Mouse (Mus musculus): ENCODE measurements around the gene Arhgap25. TPM values are rescaled to one million over a fixed set of nuclear protein-coding genes. Genes with fewer than 3 reads are reported as not detected.
A peak's percentile ranks its signal among the peaks of the same experiment; 100 is the strongest.
"Not testable (repeated sequence)": the region's sequence is repeated elsewhere in the genome, so short reads cannot be mapped to it uniquely, and the experiment has no call there.

Arhgap25 gene
- 4.4 and 5.2 TPM in 2 replicates for polyA plus RNA-seq (2014; fragmentation: Nextera tagmentation; extraction: Ambion mirVana)

DNA sequence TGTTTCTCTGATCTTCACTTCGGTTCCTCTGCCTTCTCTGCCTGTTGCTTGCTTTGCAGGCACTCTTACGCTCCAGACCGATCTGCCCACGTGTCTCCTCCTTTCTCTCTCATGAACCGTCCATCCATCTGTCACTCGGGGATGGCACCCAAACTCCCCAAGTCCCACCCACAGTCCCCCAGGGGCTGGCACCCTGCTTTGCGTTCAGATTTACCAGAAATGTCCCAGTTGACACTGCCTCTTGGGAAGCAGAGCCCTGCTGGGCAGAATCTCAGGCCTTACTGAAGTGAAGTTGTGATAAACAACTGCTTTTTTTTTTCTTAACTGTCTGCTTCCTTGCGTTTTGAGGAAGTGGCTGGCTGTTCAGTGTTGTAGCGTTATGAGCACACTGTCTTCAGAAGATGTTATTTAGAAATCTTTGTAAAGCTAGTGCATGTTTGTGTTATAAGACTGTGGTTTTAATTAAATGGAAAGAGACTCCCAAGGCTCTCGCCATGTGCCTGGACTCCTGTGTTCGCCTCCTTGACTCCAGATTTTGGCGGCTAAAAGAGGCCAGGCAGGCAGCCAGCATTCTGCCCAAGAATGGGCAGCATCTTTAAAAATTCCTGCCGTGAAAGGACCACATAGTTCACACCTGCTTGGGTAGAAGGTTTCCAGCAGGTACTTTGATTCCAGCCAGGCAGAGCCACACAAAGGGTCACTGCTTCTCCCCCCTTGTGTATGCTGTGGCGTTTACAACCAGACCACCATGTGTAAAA is at the start of gene Arhgap25:
Arhgap25 (minus strand) TSS at position 307 of the 758 bp plus-strand sequence.
- Histone ChIP-seq H3K27ac (ENCODE audit: low read length) (no peak within 1 kb of the TSS), H3K36me3 (ENCODE audit: control insufficient read depth, insufficient read depth, low read length) (no peaks in the 10 kb centered on the region), H3K27me3 (ENCODE audit: control insufficient read depth, insufficient read depth, low read length) (no peaks in the 10 kb centered on the region), H3K9me3 (ENCODE audit: control insufficient read depth, low read depth, low read length) (no peaks in the 10 kb centered on the region), H3K9ac (replicated peaks; ENCODE audit: low read depth, low read length) (no peak within 1 kb of the TSS), H3K4me2 (replicated peaks; ENCODE audit: low read depth, low read length) (no peak within 1 kb of the TSS), H3K4me3 (ENCODE audit: low read depth, low read length) (no peak within 1 kb of the TSS), H3K4me1 (ENCODE audit: control insufficient read depth, insufficient read depth, low read length) (no peaks in the 10 kb centered on the region)
- 54% methylated on average over 14 of the region's 14 CpGs for WGBS
- ATAC-seq (ENCODE audit: insufficient number of reproducible peaks, insufficient read depth, low FRiP score, low read depth): no peak

DNA sequence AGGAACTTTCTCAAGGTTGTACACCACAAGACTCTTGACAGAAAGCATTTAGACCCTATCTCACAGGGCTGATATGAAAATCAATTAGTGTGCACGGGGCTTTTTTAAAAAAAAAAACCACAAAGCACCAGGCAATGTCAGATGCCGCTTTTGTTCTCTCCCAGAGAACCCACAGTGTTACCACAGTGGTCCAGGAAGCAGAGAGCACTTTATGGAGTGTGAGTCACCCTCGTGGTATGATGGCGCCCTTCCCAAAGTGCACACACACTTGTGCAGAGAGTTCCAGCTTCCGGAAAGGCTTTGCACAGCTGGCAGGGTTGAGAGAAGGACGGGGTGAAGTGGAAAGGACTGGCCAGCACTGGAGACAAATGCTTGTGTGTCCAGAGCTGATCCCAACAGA is 49.4 kb upstream of the Arhgap25 start:
- H3K9ac ChIP-seq (replicated peaks; ENCODE audit: low read depth, low read length): no peak overlapping the region
- H3K27me3 ChIP-seq (ENCODE audit: control insufficient read depth, insufficient read depth, low read length): no peaks in the 10 kb centered on the region
- WGBS: 48% methylated on average over 6 of the region's 6 CpGs
- H3K27ac ChIP-seq (ENCODE audit: low read length): peak overlapping the region; percentile 45; the same call in 1 of the 2 replicates
- no peak overlapping the region for H3K4me3 ChIP-seq (ENCODE audit: low read depth, low read length)
- no peak overlapping the region for H3K4me2 ChIP-seq (replicated peaks; ENCODE audit: low read depth, low read length)
- H3K4me1 ChIP-seq (ENCODE audit: control insufficient read depth, insufficient read depth, low read length): 0 out of 2 replicates have a peak, but pooled peaks cover 4% of the 10 kb centered on the region
- no peaks in the 10 kb centered on the region for H3K9me3 ChIP-seq (ENCODE audit: control insufficient read depth, low read depth, low read length)
- peak; percentile 73 for ATAC-seq (ENCODE audit: insufficient number of reproducible peaks, insufficient read depth, low FRiP score, low read depth)
- no peaks in the 10 kb centered on the region for H3K36me3 ChIP-seq (ENCODE audit: control insufficient read depth, insufficient read depth, low read length)

DNA sequence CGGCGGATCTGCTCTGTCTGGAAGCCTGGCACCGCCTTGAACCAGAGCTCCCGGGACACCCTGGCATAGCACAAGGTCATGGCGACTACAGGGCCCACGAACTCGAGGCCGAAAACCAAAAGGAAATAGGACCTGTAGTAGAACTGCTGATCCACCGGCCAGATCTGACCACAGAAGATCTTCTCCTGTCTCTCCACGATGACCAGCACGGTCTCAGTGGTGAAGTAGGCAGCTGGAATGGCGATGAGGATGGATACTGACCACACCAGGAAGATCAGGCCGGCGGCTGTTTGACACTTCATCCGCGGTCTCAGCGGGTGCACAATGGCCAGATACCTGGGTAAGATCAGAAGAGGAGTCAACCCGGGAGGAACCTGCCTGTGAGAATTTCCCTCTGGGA is 48.5 kb upstream of the Arhgap25 start:
- H3K4me1 ChIP-seq (ENCODE audit: control insufficient read depth, insufficient read depth, low read length): 0 out of 2 replicates have a peak, but pooled peaks cover 6% of the 10 kb centered on the region
- H3K27ac ChIP-seq (ENCODE audit: low read length): no peak overlapping the region
- 91% methylated on average over 18 of the region's 18 CpGs for WGBS

DNA sequence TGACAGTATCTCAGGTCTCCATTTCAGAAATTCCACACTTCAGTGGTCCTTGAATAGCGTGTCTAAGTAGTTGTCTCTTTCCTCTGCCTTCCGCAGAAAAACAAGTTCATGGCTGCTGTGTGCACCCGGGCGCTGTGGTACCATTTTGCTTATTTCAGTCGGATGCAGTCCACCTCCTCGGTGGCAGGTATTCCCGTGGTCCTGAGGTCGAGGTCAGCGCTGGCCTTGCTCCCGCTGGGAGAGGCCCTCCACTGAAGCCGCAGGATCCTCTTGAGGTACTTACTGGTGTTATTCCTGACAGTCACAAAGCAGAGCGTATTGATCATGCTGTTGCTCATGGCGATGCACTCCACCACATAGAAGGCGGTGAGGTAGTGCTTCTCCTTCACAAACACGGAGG is 48.0 kb upstream of the Arhgap25 start:
- Histone ChIP-seq H3K27me3 (ENCODE audit: control insufficient read depth, insufficient read depth, low read length) (no peaks in the 10 kb centered on the region), H3K9ac (replicated peaks; ENCODE audit: low read depth, low read length) (no peak overlapping the region), H3K4me1 (ENCODE audit: control insufficient read depth, insufficient read depth, low read length) (0 out of 2 replicates have a peak, but pooled peaks cover 9% of the 10 kb centered on the region), H3K9me3 (ENCODE audit: control insufficient read depth, low read depth, low read length) (no peaks in the 10 kb centered on the region), H3K4me2 (replicated peaks; ENCODE audit: low read depth, low read length) (no peak overlapping the region), H3K36me3 (ENCODE audit: control insufficient read depth, insufficient read depth, low read length) (no peaks in the 10 kb centered on the region), H3K27ac (ENCODE audit: low read length) (no peak overlapping the region), H3K4me3 (ENCODE audit: low read depth, low read length) (no peak overlapping the region)
- 85% methylated on average over 15 of the region's 15 CpGs for WGBS
- ATAC-seq (ENCODE audit: insufficient number of reproducible peaks, insufficient read depth, low FRiP score, low read depth): no peak

More for the DNA sequence above, 48.5 kb upstream of the Arhgap25 start:
- Histone ChIP-seq H3K9me3 (ENCODE audit: control insufficient read depth, low read depth, low read length) (no peaks in the 10 kb centered on the region), H3K36me3 (ENCODE audit: control insufficient read depth, insufficient read depth, low read length) (no peaks in the 10 kb centered on the region), H3K4me2 (replicated peaks; ENCODE audit: low read depth, low read length) (no peak overlapping the region), H3K9ac (replicated peaks; ENCODE audit: low read depth, low read length) (no peak overlapping the region), H3K27me3 (ENCODE audit: control insufficient read depth, insufficient read depth, low read length) (no peaks in the 10 kb centered on the region), H3K4me3 (ENCODE audit: low read depth, low read length) (no peak overlapping the region)
- ATAC-seq (ENCODE audit: insufficient number of reproducible peaks, insufficient read depth, low FRiP score, low read depth): no peak

DNA sequence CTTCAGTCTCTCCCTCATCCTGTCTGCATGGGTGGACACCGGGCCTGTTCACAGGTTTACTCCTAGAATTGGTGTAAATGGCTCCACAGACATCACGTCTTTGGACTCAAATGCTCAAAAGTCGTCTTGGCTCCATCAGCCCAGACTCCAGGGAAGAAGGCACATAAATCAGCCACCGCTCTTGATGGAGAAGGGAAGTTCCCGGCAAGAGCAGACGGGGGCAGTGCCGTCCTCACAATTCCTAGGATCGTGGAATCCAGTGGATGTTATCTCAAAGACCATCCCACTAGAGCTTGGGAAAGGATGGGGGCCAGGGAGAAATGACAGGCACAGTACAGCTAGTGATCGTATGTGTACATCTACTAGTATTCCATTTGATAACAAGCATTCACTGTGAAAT is 45.2 kb upstream of the Arhgap25 start:
- H3K36me3 ChIP-seq (ENCODE audit: control insufficient read depth, insufficient read depth, low read length): no peaks in the 10 kb centered on the region
- H3K9me3 ChIP-seq (ENCODE audit: control insufficient read depth, low read depth, low read length): no peaks in the 10 kb centered on the region
- no peak overlapping the region for H3K27ac ChIP-seq (ENCODE audit: low read length)
- H3K9ac ChIP-seq (replicated peaks; ENCODE audit: low read depth, low read length): no peak overlapping the region
- no peak overlapping the region for H3K4me2 ChIP-seq (replicated peaks; ENCODE audit: low read depth, low read length)
- 0 out of 2 replicates have a peak, but pooled peaks cover 11% of the 10 kb centered on the region for H3K4me1 ChIP-seq (ENCODE audit: control insufficient read depth, insufficient read depth, low read length)
- no peaks in the 10 kb centered on the region for H3K27me3 ChIP-seq (ENCODE audit: control insufficient read depth, insufficient read depth, low read length)
- H3K4me3 ChIP-seq (ENCODE audit: low read depth, low read length): no peak overlapping the region
- WGBS: 27% methylated on average over 9 of the region's 9 CpGs
- no peak for ATAC-seq (ENCODE audit: insufficient number of reproducible peaks, insufficient read depth, low FRiP score, low read depth)

DNA sequence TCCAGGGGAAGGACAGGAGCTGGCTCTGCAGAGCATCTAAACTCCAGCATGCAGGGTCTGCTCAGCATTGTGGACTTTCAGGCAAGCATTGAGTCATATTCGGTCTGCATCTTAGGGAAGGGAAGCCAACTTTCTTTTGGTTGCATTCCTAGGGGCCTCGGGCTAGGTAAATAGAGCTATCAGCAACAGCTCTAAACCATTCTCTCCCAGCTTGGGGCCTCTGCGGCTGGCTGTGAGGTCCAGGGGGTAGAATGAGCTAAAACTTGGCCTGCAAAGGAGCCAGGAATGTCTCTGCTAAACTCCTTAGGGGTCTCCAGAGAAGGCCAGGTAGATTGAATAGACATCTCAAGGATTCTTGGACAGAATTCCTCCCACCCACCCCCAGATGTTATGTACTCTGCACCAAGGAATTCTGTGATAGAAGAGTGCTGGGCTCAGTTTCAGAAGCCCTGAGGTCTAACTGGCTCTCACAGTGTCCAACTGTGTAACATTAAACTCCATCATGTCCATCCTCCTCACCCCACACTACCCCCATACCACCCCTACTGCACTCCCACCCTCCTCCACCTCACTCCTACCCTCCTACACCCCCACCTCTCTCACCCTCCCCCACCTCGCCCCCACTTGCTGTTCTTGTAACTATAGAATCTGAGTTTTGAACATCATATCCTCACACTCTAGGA is 43.7 kb upstream of the Arhgap25 start:
- Histone ChIP-seq H3K9ac (replicated peaks; ENCODE audit: low read depth, low read length) (no peak overlapping the region), H3K36me3 (ENCODE audit: control insufficient read depth, insufficient read depth, low read length) (no peaks in the 10 kb centered on the region), H3K27me3 (ENCODE audit: control insufficient read depth, insufficient read depth, low read length) (no peaks in the 10 kb centered on the region), H3K4me1 (ENCODE audit: control insufficient read depth, insufficient read depth, low read length) (0 out of 2 replicates have a peak, but pooled peaks cover 7% of the 10 kb centered on the region), H3K27ac (ENCODE audit: low read length) (peak overlapping the region; percentile 79), H3K4me2 (replicated peaks; ENCODE audit: low read depth, low read length) (no peak overlapping the region), H3K4me3 (ENCODE audit: low read depth, low read length) (no peak overlapping the region), H3K9me3 (ENCODE audit: control insufficient read depth, low read depth, low read length) (no peaks in the 10 kb centered on the region)
- WGBS: 33% methylated on average over 4 of the region's 4 CpGs
- peak; percentile 82 for ATAC-seq (ENCODE audit: insufficient number of reproducible peaks, insufficient read depth, low FRiP score, low read depth)

DNA sequence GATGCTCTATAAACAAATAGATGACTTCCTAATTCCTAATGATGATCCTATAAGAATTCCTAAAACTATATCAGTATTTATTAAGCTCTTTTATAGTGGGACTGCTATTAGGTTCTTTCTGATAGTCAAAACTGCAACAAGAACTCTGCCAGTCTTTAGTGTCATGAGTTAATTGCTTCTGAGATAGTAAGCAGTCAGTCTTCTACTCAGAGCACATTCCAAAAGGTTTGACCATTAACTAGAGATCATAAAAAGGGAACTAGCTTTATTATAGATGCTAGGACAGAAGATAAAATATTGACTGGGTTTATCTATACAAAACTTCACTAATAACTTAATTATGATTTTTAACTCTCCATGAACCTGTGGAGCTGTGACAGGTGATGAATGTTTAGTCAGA is 38.8 kb upstream of the Arhgap25 start:
- not testable (repeated sequence) for H3K27ac ChIP-seq (ENCODE audit: low read length); H3K4me3 ChIP-seq (ENCODE audit: low read depth, low read length); H3K27me3 ChIP-seq (ENCODE audit: control insufficient read depth, insufficient read depth, low read length); H3K36me3 ChIP-seq (ENCODE audit: control insufficient read depth, insufficient read depth, low read length); H3K9ac ChIP-seq (replicated peaks; ENCODE audit: low read depth, low read length); ATAC-seq (ENCODE audit: insufficient number of reproducible peaks, insufficient read depth, low FRiP score, low read depth); H3K4me2 ChIP-seq (replicated peaks; ENCODE audit: low read depth, low read length); H3K9me3 ChIP-seq (ENCODE audit: control insufficient read depth, low read depth, low read length)
- 0 out of 2 replicates have a peak, but pooled peaks cover 12% of the 10 kb centered on the region for H3K4me1 ChIP-seq (ENCODE audit: control insufficient read depth, insufficient read depth, low read length)

DNA sequence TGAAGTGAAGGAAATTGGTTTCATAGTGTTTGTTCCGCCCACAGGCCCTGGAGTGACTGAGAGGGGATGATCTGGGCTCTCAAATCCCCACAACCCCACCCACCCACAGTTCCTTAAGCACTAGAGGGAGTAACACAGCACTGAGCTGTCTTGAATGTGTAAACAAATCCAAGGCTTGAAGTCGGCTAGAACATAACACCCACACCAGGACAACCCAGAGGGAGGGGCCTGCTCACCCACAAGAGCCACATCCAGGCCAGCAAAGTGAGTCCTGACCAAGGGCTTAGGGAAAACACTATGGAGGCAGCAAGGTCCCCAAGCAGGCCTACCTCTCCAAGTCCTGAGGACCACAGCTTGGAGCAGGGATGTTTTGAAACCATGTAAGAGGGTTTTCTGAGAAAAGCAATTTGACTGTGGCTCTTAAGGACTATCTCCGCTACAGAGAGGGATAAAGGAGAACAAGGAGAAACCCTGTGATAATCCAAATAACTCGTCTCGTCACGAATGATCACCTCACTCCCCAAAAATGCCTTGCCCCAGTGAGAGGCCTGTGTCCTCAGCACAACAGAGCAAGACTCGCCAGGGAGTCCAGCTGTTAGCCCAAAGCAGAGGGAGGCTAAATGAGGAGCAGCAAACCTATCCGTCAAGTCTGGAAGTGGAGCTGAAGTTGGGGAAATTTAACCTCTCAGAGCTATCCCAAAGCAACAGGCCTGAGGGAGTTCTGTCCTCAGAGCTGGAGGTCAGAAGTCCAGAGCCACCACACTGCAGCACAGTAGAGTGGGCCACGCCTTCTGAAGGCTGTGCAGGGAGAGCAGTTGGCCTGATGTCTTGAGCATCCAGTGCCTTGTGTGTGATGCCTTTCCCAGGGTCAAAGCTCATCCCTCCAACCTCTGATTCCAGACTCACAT is 34.9 kb upstream of the Arhgap25 start:
- ATAC-seq (ENCODE audit: insufficient number of reproducible peaks, insufficient read depth, low FRiP score, low read depth): no peak
- no peaks in the 10 kb centered on the region for H3K36me3 ChIP-seq (ENCODE audit: control insufficient read depth, insufficient read depth, low read length)
- H3K4me3 ChIP-seq (ENCODE audit: low read depth, low read length): no peak overlapping the region
- no peaks in the 10 kb centered on the region for H3K9me3 ChIP-seq (ENCODE audit: control insufficient read depth, low read depth, low read length)
- no peak overlapping the region for H3K4me2 ChIP-seq (replicated peaks; ENCODE audit: low read depth, low read length)
- H3K27me3 ChIP-seq (ENCODE audit: control insufficient read depth, insufficient read depth, low read length): no peaks in the 10 kb centered on the region
- no peak overlapping the region for H3K9ac ChIP-seq (replicated peaks; ENCODE audit: low read depth, low read length)
- H3K27ac ChIP-seq (ENCODE audit: low read length): no peak overlapping the region
- H3K4me1 ChIP-seq (ENCODE audit: control insufficient read depth, insufficient read depth, low read length): 0 out of 2 replicates have a peak, but pooled peaks cover 5% of the 10 kb centered on the region
- WGBS: 43% methylated on average over 9 of the region's 9 CpGs
